Mouse (Mus musculus): ENCODE measurements around the gene Ddn. TPM values are rescaled to one million over a fixed set of nuclear protein-coding genes. Genes with fewer than 3 reads are reported as not detected.

Ddn gene
- polyA plus RNA-seq, 1 experiment, result 0.26 TPM

GRCm38 (mm10) chr15:98833281-98833680 lies 24.0 kb upstream of the Ddn start:
- H3K4me1 ChIP-seq (replicated peaks; ENCODE audit: control insufficient read depth, insufficient read depth, low read length), result peaks cover 17% of the 10 kb centered on the region
- H3K4me3 ChIP-seq (ENCODE audit: control insufficient read depth, insufficient read depth, low read length), result no peak overlapping the region
- TF ChIP-seq CTCF (IDR thresholded peaks at IDR 0.05; ENCODE audit: borderline replicate concordance, control insufficient read depth, extremely low read depth, insufficient read depth, low read length, poor library complexity) (no peak), POLR2A (IDR thresholded peaks at IDR 0.05; ENCODE audit: control insufficient read depth, extremely low read depth, insufficient read depth, low read length, poor library complexity) (no peak)
- peaks cover 46% of the 10 kb centered on the region for H3K36me3 ChIP-seq (ENCODE audit: control insufficient read depth, insufficient read depth, low read length)
- no peaks in the 10 kb centered on the region for H3K27me3 ChIP-seq (ENCODE audit: control insufficient read depth, insufficient read depth, low read length)
- no peak for DNase-seq
- WGBS, result 94% methylated on average over 11 of the region's 11 CpGs
- no peak overlapping the region for H3K27ac ChIP-seq (ENCODE audit: control insufficient read depth, insufficient read depth, low read length)

GRCm38 (mm10) chr15:98832161-98833058 lies 23.1 kb upstream of the Ddn start:
- 0 out of 2 replicates have a peak, but pooled peaks have one; percentile 14 for TF ChIP-seq CTCF (IDR thresholded peaks at IDR 0.05; ENCODE audit: borderline replicate concordance, control insufficient read depth, extremely low read depth, insufficient read depth, low read length, poor library complexity)
- no peak for TF ChIP-seq POLR2A (IDR thresholded peaks at IDR 0.05; ENCODE audit: control insufficient read depth, extremely low read depth, insufficient read depth, low read length, poor library complexity)
- Histone ChIP-seq H3K4me1 (replicated peaks; ENCODE audit: control insufficient read depth, insufficient read depth, low read length) (peaks cover 17% of the 10 kb centered on the region), H3K27me3 (ENCODE audit: control insufficient read depth, insufficient read depth, low read length) (no peaks in the 10 kb centered on the region), H3K27ac (ENCODE audit: control insufficient read depth, insufficient read depth, low read length) (peak overlapping the region; percentile 83), H3K4me3 (ENCODE audit: control insufficient read depth, insufficient read depth, low read length) (no peak overlapping the region), H3K36me3 (ENCODE audit: control insufficient read depth, insufficient read depth, low read length) (peaks cover 37% of the 10 kb centered on the region)
- peak; percentile 70 for DNase-seq
- 15% methylated on average over 12 of the region's 12 CpGs for whole genome bisulfite sequencing

GRCm38 (mm10) chr15:98831684-98832035 lies 22.4 kb upstream of the Ddn start:
- DNase-seq, result no peak
- Histone ChIP-seq H3K36me3 (ENCODE audit: control insufficient read depth, insufficient read depth, low read length) (peaks cover 30% of the 10 kb centered on the region), H3K27ac (ENCODE audit: control insufficient read depth, insufficient read depth, low read length) (peak overlapping the region; percentile 76), H3K4me1 (replicated peaks; ENCODE audit: control insufficient read depth, insufficient read depth, low read length) (peaks cover 17% of the 10 kb centered on the region), H3K4me3 (ENCODE audit: control insufficient read depth, insufficient read depth, low read length) (peak overlapping the region; percentile 23), H3K27me3 (ENCODE audit: control insufficient read depth, insufficient read depth, low read length) (no peaks in the 10 kb centered on the region)
- TF ChIP-seq CTCF (IDR thresholded peaks at IDR 0.05; ENCODE audit: borderline replicate concordance, control insufficient read depth, extremely low read depth, insufficient read depth, low read length, poor library complexity), result no peak
- TF ChIP-seq POLR2A (IDR thresholded peaks at IDR 0.05; ENCODE audit: control insufficient read depth, extremely low read depth, insufficient read depth, low read length, poor library complexity), result no peak
- whole genome bisulfite sequencing, result 2% methylated on average over 9 of the region's 9 CpGs

GRCm38 (mm10) chr15:98830736-98831683 lies 21.7 kb upstream of the Ddn start, which contains the start of gene Prkag1:
Gene Prkag1 (minus strand): TSS chr15:98831521.
- TF ChIP-seq POLR2A (IDR thresholded peaks at IDR 0.05; ENCODE audit: control insufficient read depth, extremely low read depth, insufficient read depth, low read length, poor library complexity), result peak; percentile 74
- peak; percentile 76; the same call in 1 of the 2 replicates for TF ChIP-seq CTCF (IDR thresholded peaks at IDR 0.05; ENCODE audit: borderline replicate concordance, control insufficient read depth, extremely low read depth, insufficient read depth, low read length, poor library complexity)
- H3K4me1 ChIP-seq (replicated peaks; ENCODE audit: control insufficient read depth, insufficient read depth, low read length), result peaks cover 17% of the 10 kb centered on the region
- no peaks in the 10 kb centered on the region for H3K27me3 ChIP-seq (ENCODE audit: control insufficient read depth, insufficient read depth, low read length)
- peak; percentile 98 for DNase-seq
- under 1% methylated on average over 65 of the region's 66 CpGs for WGBS
- peaks cover 23% of the 10 kb centered on the region for H3K36me3 ChIP-seq (ENCODE audit: control insufficient read depth, insufficient read depth, low read length)
- H3K27ac ChIP-seq (ENCODE audit: control insufficient read depth, insufficient read depth, low read length), result peak within 1 kb of the TSS; percentile 90
- peak within 1 kb of the TSS; percentile 80 for H3K4me3 ChIP-seq (ENCODE audit: control insufficient read depth, insufficient read depth, low read length)

GRCm38 (mm10) chr15:98827611-98828011 lies 18.3 kb upstream of the Ddn start:
- Histone ChIP-seq H3K27me3 (ENCODE audit: control insufficient read depth, insufficient read depth, low read length) (no peaks in the 10 kb centered on the region), H3K36me3 (ENCODE audit: control insufficient read depth, insufficient read depth, low read length) (peaks cover 15% of the 10 kb centered on the region), H3K4me3 (ENCODE audit: control insufficient read depth, insufficient read depth, low read length) (no peak overlapping the region), H3K27ac (ENCODE audit: control insufficient read depth, insufficient read depth, low read length) (no peak overlapping the region), H3K4me1 (replicated peaks; ENCODE audit: control insufficient read depth, insufficient read depth, low read length) (peaks cover 16% of the 10 kb centered on the region)
- DNase-seq, result no peak
- TF ChIP-seq POLR2A (IDR thresholded peaks at IDR 0.05; ENCODE audit: control insufficient read depth, extremely low read depth, insufficient read depth, low read length, poor library complexity) (no peak), CTCF (IDR thresholded peaks at IDR 0.05; ENCODE audit: borderline replicate concordance, control insufficient read depth, extremely low read depth, insufficient read depth, low read length, poor library complexity) (no peak)
- 96% methylated on average over 7 of the region's 7 CpGs for WGBS

GRCm38 (mm10) chr15:98823434-98823833 lies 14.1 kb upstream of the Ddn start:
- Histone ChIP-seq H3K4me3 (ENCODE audit: control insufficient read depth, insufficient read depth, low read length) (no peak overlapping the region), H3K36me3 (ENCODE audit: control insufficient read depth, insufficient read depth, low read length) (peaks cover 15% of the 10 kb centered on the region), H3K27me3 (ENCODE audit: control insufficient read depth, insufficient read depth, low read length) (no peaks in the 10 kb centered on the region), H3K27ac (ENCODE audit: control insufficient read depth, insufficient read depth, low read length) (no peak overlapping the region), H3K4me1 (replicated peaks; ENCODE audit: control insufficient read depth, insufficient read depth, low read length) (no peaks in the 10 kb centered on the region; the same call in 1 of the 2 replicates)
- TF ChIP-seq CTCF (IDR thresholded peaks at IDR 0.05; ENCODE audit: borderline replicate concordance, control insufficient read depth, extremely low read depth, insufficient read depth, low read length, poor library complexity), result no peak
- no peak for TF ChIP-seq POLR2A (IDR thresholded peaks at IDR 0.05; ENCODE audit: control insufficient read depth, extremely low read depth, insufficient read depth, low read length, poor library complexity)
- DNase-seq, result no peak
- WGBS, result 95% methylated on average over 3 of the region's 3 CpGs

All from thymus, adult 2 months (tissue).